Mouse (Mus musculus) testis, adult 2 months (tissue): Measurements from ENCODE around the gene Rbfox3.

Experiments used
- CTCF ChIP-seq: fragments of 200-500 bp; IDR thresholded peaks from 2 replicates; pipeline ENCODE4 v1.5.1; 2012; ENCODE audit warnings: low read depth, mild to moderate bottlenecking, inconsistent platforms, low read length, moderate library complexity; ENCODE audit not compliant: control insufficient read depth, insufficient read depth, insufficient replicate concordance
- POLR2A ChIP-seq: fragments of 200-500 bp; IDR thresholded peaks from 2 replicates; pipeline ENCODE4 v1.6.1; 2012; ENCODE audit warnings: low read depth, mild to moderate bottlenecking, inconsistent platforms, low read length, moderate library complexity; ENCODE audit not compliant: control insufficient read depth

GRCm38 (mm10) chr11:118684665-118685064, 226.7 kb downstream of the Rbfox3 start:
- TF ChIP-seq CTCF = no peak
- no peak for TF ChIP-seq POLR2A
